Mouse (Mus musculus) liver, embryonic 14.5 days (tissue): ENCODE measurements at regions not wholly inside any gene's neighbourhood (a gene's known extent, or its start where the extent isn't known, plus 50 kb on each side); places are given as distances from the start of the nearest gene placed in this dataset.

Experiments
- CTCF ChIP-seq: IDR thresholded peaks from 2 replicates; pipeline ENCODE4 v1.5.1; 2016; ENCODE audit warnings: antibody characterized with exemption, low read depth, control low read depth
- EP300 ChIP-seq: IDR thresholded peaks from 2 replicates; pipeline ENCODE4 v1.6.1; 2016; ENCODE audit warnings: antibody characterized with exemption, low read depth

- no peak for TF ChIP-seq CTCF
- TF ChIP-seq EP300 = no peak
These were observed 511.4 kb downstream of the Zfp704 start for GRCm38 (mm10) chr3:9098441-9098840.
